In the genomic region with DNA sequence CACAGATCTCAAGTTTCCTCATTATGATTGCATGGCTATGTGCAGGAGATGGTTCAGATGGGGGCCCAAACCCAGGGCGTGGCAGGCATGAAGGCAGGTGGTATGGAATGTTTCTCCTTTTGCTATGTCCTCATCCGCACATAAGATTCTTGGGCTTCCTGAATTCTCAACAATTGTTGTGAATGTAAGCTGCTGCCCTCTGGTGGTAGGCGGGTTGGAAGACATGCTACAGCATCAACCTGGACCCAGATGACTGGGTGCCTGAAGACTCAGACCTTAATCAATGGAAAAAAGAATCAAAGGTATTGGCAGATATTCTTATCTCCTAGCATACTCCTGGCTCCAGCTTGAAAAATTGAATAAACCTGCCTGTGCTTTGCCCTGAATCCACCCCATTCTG, we compare ENCODE assay signal across 7 mouse cellular contexts.
DNase-seq lines count a peak whose midpoint lies in the region; ATAC-seq and TF ChIP-seq lines count a peak whose summit lies in the region.
"Not testable (repeated sequence)": the region's sequence is repeated elsewhere in the genome, so short reads cannot be mapped to it uniquely, and the experiment has no call there.

No protein-coding gene starts in this region.

- peak; percentile 1 for TF ChIP-seq CTCF in ES-Bruce4 (IDR thresholded peaks at IDR 0.05; ENCODE audit: low read depth, low read length)
- peak; percentile 33 for TF ChIP-seq CTCF in Patski (IDR thresholded peaks at IDR 0.05)
- peak; percentile 50 for TF ChIP-seq CTCF in intestine, postnatal 0 days (IDR thresholded peaks at IDR 0.05; ENCODE audit: low read depth)

- H3K27me3 ChIP-seq in ES-Bruce4 (ENCODE audit: control insufficient read depth, insufficient read depth, low read length, poor library complexity, severe bottlenecking); Patski; intestine, postnatal 0 days (replicated peaks; ENCODE audit: control insufficient read depth, insufficient read depth, low read length); liver, embryonic 11.5 days (replicated peaks; ENCODE audit: control insufficient read depth, insufficient read depth, low read length): not testable (repeated sequence)

- CTCF ChIA-PET in Patski (lab: Charles Lee) = not testable (repeated sequence)

- in situ Hi-C loops in Patski (cut with MboI; ENCODE audit: low pct_unique_long_range_greater_than_20kb) = not testable (repeated sequence)

- not testable (repeated sequence) for H3K36me3 ChIP-seq in ES-Bruce4 (ENCODE audit: control insufficient read depth, insufficient read depth, low read length, poor library complexity, severe bottlenecking); intestine, postnatal 0 days (ENCODE audit: control insufficient read depth, insufficient read depth); liver, embryonic 11.5 days (ENCODE audit: control insufficient read depth, insufficient read depth, low read length)

- 71% methylated on average over 3 of the region's 3 CpGs for WGBS in intestine, postnatal 0 days
- 68% methylated on average over 3 of the region's 3 CpGs for WGBS in liver, embryonic 11.5 days

- not testable (repeated sequence) for H3K4me1 ChIP-seq in ES-Bruce4 (ENCODE audit: control insufficient read depth, insufficient read depth, low read length); intestine, postnatal 0 days (replicated peaks; ENCODE audit: control insufficient read depth, insufficient read depth, low read length); liver, embryonic 11.5 days (replicated peaks; ENCODE audit: control insufficient read depth, insufficient read depth, low read length)

- not testable (repeated sequence) for H3K9ac ChIP-seq in ES-Bruce4 (ENCODE audit: low read depth, poor library complexity, severe bottlenecking); intestine, postnatal 0 days (ENCODE audit: low read depth, low read length); liver, embryonic 11.5 days (ENCODE audit: low read depth, low read length)

- POLR2A ChIA-PET in Patski (lab: Charles Lee) = not testable (repeated sequence)

- not testable (repeated sequence) for H3K4me2 ChIP-seq in intestine, postnatal 0 days (replicated peaks; ENCODE audit: low read depth); liver, embryonic 11.5 days

- not testable (repeated sequence) for H3K27ac ChIP-seq in ES-Bruce4 (ENCODE audit: insufficient read depth, low read length); intestine, postnatal 0 days (ENCODE audit: low read depth, low read length); liver, embryonic 11.5 days (ENCODE audit: low read depth, low read length)

- not testable (repeated sequence) for TF ChIP-seq POLR2A in ES-Bruce4 (IDR thresholded peaks at IDR 0.05; ENCODE audit: insufficient read depth, low read length)

- not testable (repeated sequence) for DNase-seq in Patski (ENCODE audit: low read depth, low spot score)
- DNase-seq in brain, adult 2 months (ENCODE audit: low read depth, low spot score) = peak; percentile 0
- peak; percentile 18 for DNase-seq in kidney, postnatal 10 days
- DNase-seq in liver, embryonic 11.5 days (ENCODE audit: low spot score) = peak; percentile 7
- DNase-seq in thymus, postnatal 4 days = peak; percentile 4

- not testable (repeated sequence) for ATAC-seq in Patski; intestine, postnatal 0 days; liver, embryonic 11.5 days (replicated peaks; ENCODE audit: low FRiP score)

- H3K9me3 ChIP-seq in ES-Bruce4 (replicated peaks; ENCODE audit: control insufficient read depth, insufficient read depth, low read length, poor library complexity, severe bottlenecking); intestine, postnatal 0 days (ENCODE audit: control insufficient read depth); liver, embryonic 11.5 days (ENCODE audit: control insufficient read depth, low read length): not testable (repeated sequence)

- not testable (repeated sequence) for TF ChIP-seq EP300 in ES-Bruce4 (IDR thresholded peaks at IDR 0.05; ENCODE audit: insufficient read depth, low read depth, low read length)

- H3K4me3 ChIP-seq in ES-Bruce4 (ENCODE audit: low read depth, low read length); intestine, postnatal 0 days (ENCODE audit: low read depth, low read length); liver, embryonic 11.5 days (ENCODE audit: low read depth, low read length): not testable (repeated sequence)
